Mouse (Mus musculus) intestine, embryonic 16.5 days (tissue): ENCODE data around the gene Nek3. TPM values are rescaled to one million over a fixed set of nuclear protein-coding genes. Genes with fewer than 3 reads are reported as not detected.

Experiments
- ATAC-seq: fragments of 200-750 bp; cut with Nextera tagmentation; 2 replicates; pipeline ENCODE4 v1.8.0; 2017; ENCODE audit warnings: moderate TSS enrichment, moderate library complexity
- H3K27ac ChIP-seq: fragments of 300-500 bp; sonication (generic); 2 replicates; pipeline ENCODE4 v1.5.1; 2014; ENCODE audit warnings: mild to moderate bottlenecking, low read length
- H3K27me3 ChIP-seq: fragments of 300-500 bp; sonication (generic); replicated peaks from 2 replicates; pipeline ENCODE4 v1.6.1; 2014; ENCODE audit warnings: low read length, control low read depth, mixed read lengths; ENCODE audit not compliant: control insufficient read depth, insufficient read depth
- H3K36me3 ChIP-seq: fragments of 300-500 bp; sonication (generic); 2 replicates; pipeline ENCODE4 v1.6.1; 2014; ENCODE audit warnings: low read length, control low read depth; ENCODE audit not compliant: control insufficient read depth, insufficient read depth
- H3K4me1 ChIP-seq: fragments of 300-500 bp; sonication (generic); 2 replicates; pipeline ENCODE4 v1.6.1; 2014; ENCODE audit warnings: low read length, control low read depth, mixed read lengths; ENCODE audit not compliant: control insufficient read depth, insufficient read depth
- H3K4me2 ChIP-seq: fragments of 300-500 bp; sonication (generic); 2 replicates; pipeline ENCODE4 v1.6.1; 2014; ENCODE audit warnings: low read depth, low read length, control low read depth
- H3K4me3 ChIP-seq: fragments of 300-500 bp; sonication (generic); 2 replicates; pipeline ENCODE4 v1.5.1; 2014; ENCODE audit warnings: mild to moderate bottlenecking, low read length
- H3K9ac ChIP-seq: fragments of 300-500 bp; sonication (generic); 2 replicates; pipeline ENCODE4 v1.6.1; 2014; ENCODE audit warnings: low read depth, low read length
- H3K9me3 ChIP-seq: fragments of 300-500 bp; sonication (generic); 2 replicates; pipeline ENCODE4 v1.6.1; 2016; ENCODE audit warnings: low read length, control low read depth; ENCODE audit not compliant: control insufficient read depth
- WGBS: fragments of 180-500 bp; shearing (Covaris S2); extraction: QIAGEN DNeasy Blood & Tissue Kit; methylation state at CpG from one replicate; pipeline ENCODE4 v1.1.7; 2014; 5-methylcytosine and 5-hydroxymethylcytosine counted together
- polyA plus RNA-seq: library from polyadenylated mRNA; unstranded; fragments of >200 nt; fragmentation: Nextera tagmentation; extraction: Ambion mirVana; gene quantifications from 2 replicates; pipeline ENCODE4 v1.2.1, GENCODE M21; 2015

Nek3 gene
- polyA plus RNA-seq, 1 experiment from 2014 or later, result 4.6 TPM

DNA sequence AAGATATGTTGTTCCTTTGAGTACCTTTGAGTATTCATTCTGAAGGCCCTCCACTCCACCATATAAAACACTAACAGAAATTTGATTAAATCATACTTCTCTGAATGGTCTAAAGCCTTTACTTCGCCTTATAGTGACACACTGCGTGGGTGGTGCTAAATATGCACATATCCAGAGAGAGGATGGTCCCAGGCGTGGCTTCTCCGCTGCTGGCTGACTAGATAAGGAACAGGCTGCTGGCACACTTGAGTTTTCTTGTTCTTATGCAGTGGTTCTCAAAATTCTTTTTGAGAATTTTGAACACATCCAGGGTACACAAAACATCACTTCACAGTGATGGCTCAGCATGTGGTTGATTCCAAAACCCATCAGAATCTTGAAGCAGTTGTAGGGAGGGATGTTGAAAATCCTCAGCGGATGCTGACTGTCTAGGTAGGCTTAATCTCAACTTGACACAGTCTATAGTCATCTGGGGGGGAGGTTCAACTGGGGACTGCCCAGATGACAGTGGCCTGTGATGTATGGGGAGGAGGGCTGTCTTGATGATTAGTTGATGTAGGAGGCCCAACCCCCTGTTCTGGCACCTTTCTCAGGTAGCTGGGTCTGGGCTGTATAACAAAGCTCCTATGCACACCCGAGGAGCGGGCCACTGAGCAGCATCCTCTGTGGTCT, 32.0 kb downstream of the Nek3 start:
- 93% methylated on average over 7 of the region's 7 CpGs for WGBS
- no peak overlapping the region for H3K9ac ChIP-seq
- H3K36me3 ChIP-seq, result no peaks in the 10 kb centered on the region
- no peaks in the 10 kb centered on the region for H3K27me3 ChIP-seq
- H3K9me3 ChIP-seq, result no peaks in the 10 kb centered on the region
- peak; percentile 70 for ATAC-seq
- no peaks in the 10 kb centered on the region for H3K4me1 ChIP-seq
- H3K4me3 ChIP-seq, result no peak overlapping the region
- no peak overlapping the region for H3K4me2 ChIP-seq
- no peak overlapping the region for H3K27ac ChIP-seq

DNA sequence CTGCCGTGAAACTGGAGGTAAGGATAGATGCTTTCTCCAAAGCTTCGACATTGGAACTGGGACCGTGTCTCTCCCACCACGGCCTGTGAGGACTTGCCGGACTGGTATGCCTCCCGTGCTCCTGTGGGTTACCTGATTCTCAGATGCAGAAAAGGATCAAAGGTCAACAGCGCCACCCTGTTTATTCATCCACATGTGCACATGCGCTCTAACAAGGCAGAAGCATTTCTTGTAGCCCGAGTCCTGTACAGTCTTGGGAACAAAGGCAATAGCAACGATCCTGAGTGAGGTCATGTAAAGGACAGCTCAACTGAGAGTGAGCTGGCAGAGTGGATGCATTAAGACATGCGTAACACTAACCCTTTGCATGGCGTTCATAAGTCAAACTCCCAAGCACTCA, 34.2 kb downstream of the Nek3 start:
- H3K4me2 ChIP-seq, result no peak overlapping the region
- H3K9ac ChIP-seq, result no peak overlapping the region
- H3K4me1 ChIP-seq, result no peaks in the 10 kb centered on the region
- H3K36me3 ChIP-seq, result no peaks in the 10 kb centered on the region
- 63% methylated on average over 12 of the region's 12 CpGs for WGBS
- H3K27me3 ChIP-seq, result no peaks in the 10 kb centered on the region
- ATAC-seq, result peak; percentile 90
- H3K4me3 ChIP-seq, result no peak overlapping the region
- no peak overlapping the region for H3K27ac ChIP-seq
- no peaks in the 10 kb centered on the region for H3K9me3 ChIP-seq

DNA sequence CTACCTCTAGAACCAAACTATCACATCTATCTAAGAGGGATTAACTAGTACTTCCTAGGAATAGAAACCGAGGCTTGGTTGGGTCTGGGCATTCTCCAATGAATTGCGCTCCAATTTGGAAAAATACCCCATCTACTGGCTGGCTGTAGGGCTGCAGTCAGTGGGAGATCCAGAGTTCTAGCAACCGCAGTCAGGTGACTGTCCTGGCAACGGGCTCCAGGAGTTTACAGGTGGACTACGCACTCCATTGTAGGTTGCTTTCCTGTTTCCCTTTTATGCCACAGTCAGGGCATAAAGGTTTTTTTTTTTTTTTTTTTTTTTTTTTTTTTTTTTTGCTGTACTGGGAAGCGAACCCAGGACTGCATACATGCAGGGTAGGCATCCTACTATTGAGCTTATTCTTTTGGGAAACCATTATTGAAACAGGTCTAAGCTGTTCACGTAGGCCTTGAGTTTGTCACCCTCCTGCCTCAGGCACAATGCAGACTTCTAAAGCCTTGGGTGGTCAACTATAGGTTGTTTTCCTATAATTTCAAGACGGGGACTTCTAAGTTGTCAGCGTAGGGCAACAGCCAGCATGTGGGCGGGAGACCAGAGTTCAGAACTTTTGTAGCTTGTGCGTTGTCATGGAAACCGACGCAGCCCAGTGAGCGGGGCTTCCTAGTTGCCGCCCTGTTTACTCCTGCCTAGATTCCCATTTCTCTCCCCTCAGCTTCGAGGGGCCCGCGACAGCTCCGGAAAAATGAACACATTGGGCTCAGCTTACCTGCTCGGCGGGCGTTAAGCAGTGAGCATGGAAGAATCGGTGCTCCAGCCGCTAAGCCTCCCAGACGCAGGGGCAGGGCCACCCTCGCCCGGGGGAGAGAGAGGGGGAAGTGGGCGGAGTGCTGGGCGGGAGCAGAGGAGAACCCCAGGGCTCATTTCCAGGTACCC, 41.7 kb downstream of the Nek3 start, which contains the start of gene Nek5:
Gene Nek5 (minus strand): TSS at position 834 of the 933 bp plus-strand sequence.
- Histone ChIP-seq H3K4me1 (no peaks in the 10 kb centered on the region), H3K27me3 (no peaks in the 10 kb centered on the region), H3K36me3 (no peaks in the 10 kb centered on the region; the same call in 1 of the 2 replicates), H3K27ac (no peak within 1 kb of the TSS), H3K4me3 (peak within 1 kb of the TSS; percentile 58), H3K9me3 (no peaks in the 10 kb centered on the region), H3K4me2 (peak within 1 kb of the TSS; percentile 87), H3K9ac (peak within 1 kb of the TSS; percentile 58)
- 2% methylated on average over 29 of the region's 29 CpGs for WGBS
- ATAC-seq, result peak; percentile 88

DNA sequence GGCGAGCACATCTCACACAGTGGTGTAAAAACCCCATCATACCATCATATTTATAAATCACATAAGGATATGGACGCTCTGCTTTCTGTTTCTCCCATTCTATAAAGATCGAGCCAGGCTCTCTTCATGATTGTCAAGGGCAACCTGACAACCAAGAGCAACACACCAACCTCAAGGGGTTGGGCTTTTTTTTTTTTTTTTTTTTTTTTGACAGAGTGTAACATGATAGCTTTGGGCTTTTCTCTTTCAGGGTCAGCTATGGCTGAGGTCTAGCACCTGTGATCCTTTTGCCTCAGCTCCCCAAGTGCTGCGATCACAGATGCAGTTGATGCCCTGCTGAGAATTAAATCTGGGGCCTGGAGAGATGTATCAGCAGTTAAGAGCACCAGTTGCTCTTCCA, 59.2 kb downstream of the Nek3 start:
- 73% methylated on average over 4 of the region's 4 CpGs for WGBS
- Histone ChIP-seq H3K9me3 (no peaks in the 10 kb centered on the region), H3K4me1 (no peaks in the 10 kb centered on the region), H3K27ac (no peak overlapping the region), H3K4me2 (no peak overlapping the region), H3K36me3 (no peaks in the 10 kb centered on the region), H3K27me3 (no peaks in the 10 kb centered on the region), H3K4me3 (no peak overlapping the region), H3K9ac (no peak overlapping the region)
- no peak for ATAC-seq

DNA sequence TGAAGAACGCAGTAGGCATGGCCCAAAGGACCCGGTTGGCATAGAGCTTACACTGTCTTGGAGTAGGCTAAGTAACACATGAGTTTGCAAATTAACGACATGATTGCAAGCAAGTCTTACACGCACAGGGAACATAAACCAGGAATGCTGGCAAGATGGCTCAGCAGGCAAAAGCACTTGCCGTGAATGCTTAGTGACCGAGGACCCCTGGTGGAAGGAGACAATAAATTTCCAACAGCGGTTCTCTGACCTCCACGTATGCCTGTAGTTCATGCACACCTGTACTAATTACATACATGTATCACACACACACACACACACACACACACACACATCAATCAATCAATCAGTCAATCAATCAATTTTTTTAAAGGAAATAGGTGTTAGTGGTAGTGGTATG, 74.7 kb downstream of the Nek3 start:
- Histone ChIP-seq H3K27me3 (no peaks in the 10 kb centered on the region), H3K36me3 (no peaks in the 10 kb centered on the region), H3K4me1 (no peaks in the 10 kb centered on the region), H3K9me3 (no peaks in the 10 kb centered on the region), H3K4me3 (no peak overlapping the region), H3K27ac (no peak overlapping the region), H3K4me2 (no peak overlapping the region), H3K9ac (no peak overlapping the region)
- ATAC-seq, result no peak
- WGBS, result 43% methylated on average over 8 of the region's 8 CpGs

DNA sequence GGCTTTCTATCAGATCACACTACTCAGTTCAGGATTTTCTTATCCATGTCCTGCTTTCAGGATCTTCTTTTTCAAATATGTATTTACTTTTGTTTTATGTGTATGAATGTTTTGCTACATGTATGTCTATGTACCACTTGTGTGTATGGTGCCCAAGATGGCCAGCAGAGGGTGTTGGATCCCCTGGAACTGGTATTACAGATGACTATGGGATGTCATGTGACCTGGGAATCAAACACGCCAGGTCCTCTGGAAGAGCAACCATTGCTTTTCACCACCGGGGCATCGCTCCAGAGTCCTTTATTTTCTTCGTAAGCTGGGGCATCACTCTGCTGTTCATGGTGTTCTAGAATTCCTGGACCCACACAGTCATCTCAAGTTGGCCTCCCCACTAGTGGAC, 77.0 kb downstream of the Nek3 start:
- Histone ChIP-seq H3K9ac (no peak overlapping the region), H3K27me3 (no peaks in the 10 kb centered on the region), H3K36me3 (no peaks in the 10 kb centered on the region), H3K4me3 (no peak overlapping the region), H3K27ac (no peak overlapping the region), H3K4me1 (no peaks in the 10 kb centered on the region), H3K4me2 (no peak overlapping the region), H3K9me3 (no peaks in the 10 kb centered on the region)
- ATAC-seq, result no peak
- WGBS, result 93% methylated on average over 4 of the region's 4 CpGs

DNA sequence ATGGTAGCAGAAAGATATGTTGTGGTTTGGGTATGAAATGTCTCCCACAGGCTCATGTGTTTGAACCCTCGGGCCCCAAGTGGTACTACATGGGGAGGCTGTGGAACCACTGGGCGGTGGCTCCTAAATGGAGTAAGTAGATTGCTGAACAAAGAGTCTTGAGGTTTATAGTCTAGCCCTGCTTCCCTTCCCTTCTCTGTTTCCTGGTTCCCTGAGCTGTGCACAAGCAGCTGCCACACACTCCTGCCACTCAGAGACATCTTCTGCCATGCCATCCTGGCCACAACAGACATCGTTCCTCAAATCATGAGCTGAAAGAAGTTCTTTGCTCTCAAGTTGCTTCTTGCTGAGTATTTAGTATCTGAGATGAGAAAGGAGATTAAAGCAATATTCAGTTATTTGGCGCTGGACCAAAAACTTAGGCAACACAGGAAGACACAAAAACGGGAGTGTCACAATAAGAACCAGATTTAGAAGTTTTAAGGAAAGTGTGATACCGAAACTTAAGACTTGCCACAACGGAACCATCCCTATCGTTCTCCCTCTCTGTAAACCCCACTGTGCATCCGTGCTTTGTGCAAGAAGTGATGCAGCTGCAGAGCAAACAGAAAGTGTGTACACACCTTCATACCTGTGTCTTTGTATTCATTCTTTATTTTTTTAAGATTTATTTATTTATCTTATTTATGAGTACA, 86.8 kb downstream of the Nek3 start:
- ATAC-seq, result no peak
- H3K4me3 ChIP-seq, result no peak overlapping the region
- no peaks in the 10 kb centered on the region for H3K27me3 ChIP-seq
- H3K9me3 ChIP-seq, result no peaks in the 10 kb centered on the region
- no peak overlapping the region for H3K9ac ChIP-seq
- no peak overlapping the region for H3K27ac ChIP-seq
- 85% methylated on average over 9 of the region's 9 CpGs for WGBS
- H3K4me2 ChIP-seq, result no peak overlapping the region
- no peaks in the 10 kb centered on the region for H3K36me3 ChIP-seq
- no peaks in the 10 kb centered on the region for H3K4me1 ChIP-seq
